Mouse (Mus musculus): ENCODE results near the gene Gm21188. TPM values are rescaled to one million over a fixed set of nuclear protein-coding genes. Genes with fewer than 3 reads are reported as not detected.

The Gm21188 gene
- total RNA-seq, 2 experiments from 2014 or later, result not detected

Other genes with a start within 250 kb of the Gm21188 start
- gene AF067063, start 222.0 kb downstream of the Gm21188 start, total RNA-seq (2021), result not detected
- not detected for gene D13Ertd608e, start 216.2 kb downstream of the Gm21188 start, total RNA-seq (2021)
- not detected for gene Tcstv1, start 157.4 kb downstream of the Gm21188 start, total RNA-seq (2021)
- gene Gm21761, start 122.9 kb downstream of the Gm21188 start, total RNA-seq (2021), result not detected
- not detected for gene B020031M17Rik, start 101.4 kb downstream of the Gm21188 start, total RNA-seq (2021)
- not detected for gene Gm36079, start 25.2 kb downstream of the Gm21188 start, total RNA-seq (2021)
- gene Gm20767, start 88.1 kb upstream of the Gm21188 start, total RNA-seq (2021), result not detected
- gene Gm21818, start 120.2 kb upstream of the Gm21188 start, total RNA-seq (2021), result not detected
- gene Gm21762, start 163.8 kb upstream of the Gm21188 start, total RNA-seq (2021), result not detected
- not detected for gene Gm21731, start 186.9 kb upstream of the Gm21188 start, total RNA-seq (2021)
- gene AF067061, start 210.9 kb upstream of the Gm21188 start, total RNA-seq (2021), result not detected
- gene BC147527, start 248.2 kb upstream of the Gm21188 start, total RNA-seq (2021), result not detected